Mouse (Mus musculus): ENCODE measurements at regions not wholly inside any gene's neighbourhood (a gene's known extent, or its start where the extent isn't known, plus 50 kb on each side); places are given as distances from the start of the nearest gene placed in this dataset.

DNA sequence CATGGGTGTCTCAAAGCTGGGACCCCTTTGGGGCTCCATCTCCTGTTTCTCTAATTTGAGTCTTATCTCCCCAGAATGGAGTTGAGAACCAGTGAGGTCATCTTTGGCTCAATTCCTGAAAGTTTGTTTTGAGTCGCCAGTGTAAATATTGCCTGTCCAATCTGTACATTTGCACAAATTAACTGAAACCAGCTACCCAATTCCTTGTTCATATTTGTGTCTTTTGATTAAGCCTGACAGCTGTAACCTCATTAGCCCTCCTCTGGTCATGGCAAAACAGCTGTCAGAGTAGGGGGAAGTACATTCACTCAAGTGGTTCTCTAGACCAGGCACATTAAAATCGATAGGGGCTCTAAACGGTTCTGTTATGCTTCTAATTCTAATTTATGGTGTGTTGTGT lies 177.0 kb downstream of the Rps12 start:
- H3K79me2 ChIP-seq (ENCODE audit: control insufficient read depth, insufficient read depth) = no peaks in the 10 kb centered on the region
- peak overlapping the region; percentile 64 for H3K4me2 ChIP-seq (ENCODE audit: low read depth)
- H3K4me3 ChIP-seq = no peak overlapping the region
- H3ac ChIP-seq (ENCODE audit: control insufficient read depth, insufficient read length) = no peak overlapping the region
- H3K36me3 ChIP-seq (ENCODE audit: control insufficient read depth, insufficient read depth) = no peaks in the 10 kb centered on the region
- H3K27me3 ChIP-seq (ENCODE audit: control insufficient read depth, insufficient read depth, insufficient read length) = no peaks in the 10 kb centered on the region
- TF ChIP-seq MYOD1 (IDR thresholded peaks at IDR 0.05; ENCODE audit: control insufficient read depth in 1 of 3, insufficient read length in 2 of 3, low read depth in 2 of 3) (peak; percentile 43 to 90 (median 81)), SRF (IDR thresholded peaks at IDR 0.05; ENCODE audit: control insufficient read depth, insufficient read length, low read depth) (no peak), TCF3 (IDR thresholded peaks at IDR 0.05; ENCODE audit: insufficient read length, low read depth) (no peak), MAX (IDR thresholded peaks at IDR 0.05; ENCODE audit: low read depth) (no peak), POLR2A (IDR thresholded peaks at IDR 0.05; ENCODE audit: insufficient read length, low read depth) (no peak), POLR2AphosphoS2 (IDR thresholded peaks at IDR 0.05; ENCODE audit: insufficient read length, low read depth) (no peak), MYOG (IDR thresholded peaks at IDR 0.05; ENCODE audit: control insufficient read depth in 1 of 3, insufficient read depth in 1 of 3, insufficient read length in 2 of 3, low read depth in 2 of 3) (peak in 1 of 3 experiments; percentile 43), CEBPB (IDR thresholded peaks at IDR 0.05; ENCODE audit: insufficient read depth, poor library complexity, severe bottlenecking) (no peak), TCF12 (IDR thresholded peaks at IDR 0.05; ENCODE audit: insufficient read depth, poor library complexity, severe bottlenecking) (peak; percentile 64), REST (IDR thresholded peaks at IDR 0.05; ENCODE audit: insufficient read depth, insufficient read length) (no peak), E2F4 (IDR thresholded peaks at IDR 0.05; ENCODE audit: insufficient read depth) (no peak), USF1 (IDR thresholded peaks at IDR 0.05; ENCODE audit: low read depth) (no peak)

DNA sequence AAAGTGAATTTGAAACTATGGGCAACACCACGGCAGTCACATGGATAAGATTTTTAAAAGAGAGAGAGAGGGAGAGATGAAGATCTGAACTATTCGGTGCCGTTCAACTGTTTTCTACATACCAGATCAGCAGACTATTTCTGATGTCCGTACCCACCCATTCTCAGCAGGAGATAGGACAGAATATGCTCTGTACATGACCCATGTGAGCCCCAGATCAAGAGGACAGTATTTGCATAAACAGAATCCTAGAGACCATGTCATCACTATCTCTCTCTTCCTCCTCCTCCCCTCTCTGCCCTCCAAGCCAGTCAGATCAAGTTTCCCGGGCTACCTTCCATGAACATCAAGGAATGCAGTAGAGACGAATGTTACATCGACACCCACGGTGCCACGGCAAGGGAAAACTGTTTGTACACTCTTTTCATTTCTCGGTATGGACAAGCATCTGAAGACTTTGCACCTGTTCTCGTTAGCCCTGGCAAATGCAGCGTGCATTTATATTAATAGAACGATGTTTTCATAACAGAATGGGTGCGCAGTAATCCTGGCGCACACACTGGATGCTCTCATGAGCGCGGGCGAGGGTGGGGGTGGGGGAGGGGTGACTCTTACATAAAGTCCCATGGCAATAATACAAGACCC lies 177.7 kb downstream of the Rps12 start:
- Histone ChIP-seq H3K27me3 (ENCODE audit: control insufficient read depth, insufficient read depth, insufficient read length) (no peaks in the 10 kb centered on the region), H3K36me3 (ENCODE audit: control insufficient read depth, insufficient read depth) (no peaks in the 10 kb centered on the region), H3K4me3 (no peak overlapping the region), H3ac (ENCODE audit: control insufficient read depth, insufficient read length) (no peak overlapping the region), H3K79me2 (ENCODE audit: control insufficient read depth, insufficient read depth) (no peaks in the 10 kb centered on the region), H3K4me2 (ENCODE audit: low read depth) (peak overlapping the region; percentile 64)
- peak; percentile 33 to 68 (median 66) for TF ChIP-seq MYOD1 (IDR thresholded peaks at IDR 0.05; ENCODE audit: control insufficient read depth in 1 of 3, insufficient read length in 2 of 3, low read depth in 2 of 3)
- peak in 2 of 3 experiments; percentile 42 to 48 for TF ChIP-seq MYOG (IDR thresholded peaks at IDR 0.05; ENCODE audit: control insufficient read depth in 1 of 3, insufficient read depth in 1 of 3, insufficient read length in 2 of 3, low read depth in 2 of 3)
- no peak for TF ChIP-seq TCF3 (IDR thresholded peaks at IDR 0.05; ENCODE audit: insufficient read length, low read depth)
- peak; percentile 55 for TF ChIP-seq TCF12 (IDR thresholded peaks at IDR 0.05; ENCODE audit: insufficient read depth, poor library complexity, severe bottlenecking)

DNA sequence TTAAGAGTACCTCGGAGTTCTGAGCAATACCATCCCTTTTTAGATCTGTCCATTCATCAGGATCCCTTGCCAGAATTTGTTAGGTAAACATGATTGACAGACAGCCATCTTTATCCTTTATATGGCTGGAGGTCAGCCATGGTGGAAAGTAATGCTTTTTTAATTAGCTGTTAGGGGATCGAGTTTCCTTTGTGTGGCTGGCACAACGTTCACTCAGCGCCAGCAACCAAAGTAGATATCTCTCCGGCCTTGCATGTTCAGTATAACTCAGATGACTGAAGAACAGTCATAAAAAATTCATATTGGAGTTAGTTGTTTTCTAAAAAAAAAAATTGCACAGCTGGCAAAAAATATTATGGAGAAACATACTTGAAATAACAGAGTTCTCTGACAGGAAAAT lies 186.4 kb downstream of the Rps12 start:
- Histone ChIP-seq H3K79me2 (ENCODE audit: control insufficient read depth, insufficient read depth) (no peaks in the 10 kb centered on the region), H3K27me3 (ENCODE audit: control insufficient read depth, insufficient read depth, insufficient read length) (no peaks in the 10 kb centered on the region), H3ac (ENCODE audit: control insufficient read depth, insufficient read length) (no peak overlapping the region), H3K4me3 (no peak overlapping the region), H3K4me2 (ENCODE audit: low read depth) (peak overlapping the region; percentile 7), H3K36me3 (ENCODE audit: control insufficient read depth, insufficient read depth) (no peaks in the 10 kb centered on the region)
- TF ChIP-seq MYOG (IDR thresholded peaks at IDR 0.05; ENCODE audit: control insufficient read depth in 1 of 3, insufficient read depth in 1 of 3, insufficient read length in 2 of 3, low read depth in 2 of 3) = no peak
- no peak for TF ChIP-seq TCF12 (IDR thresholded peaks at IDR 0.05; ENCODE audit: insufficient read depth, poor library complexity, severe bottlenecking)
- no peak for TF ChIP-seq POLR2A (IDR thresholded peaks at IDR 0.05; ENCODE audit: insufficient read length, low read depth)
- TF ChIP-seq REST (IDR thresholded peaks at IDR 0.05; ENCODE audit: insufficient read depth, insufficient read length) = no peak
- TF ChIP-seq MYOD1 (IDR thresholded peaks at IDR 0.05; ENCODE audit: control insufficient read depth in 1 of 3, insufficient read length in 2 of 3, low read depth in 2 of 3) = no peak
- no peak for TF ChIP-seq POLR2AphosphoS2 (IDR thresholded peaks at IDR 0.05; ENCODE audit: insufficient read length, low read depth)
- TF ChIP-seq SRF (IDR thresholded peaks at IDR 0.05; ENCODE audit: control insufficient read depth, insufficient read length, low read depth) = no peak
- no peak for TF ChIP-seq E2F4 (IDR thresholded peaks at IDR 0.05; ENCODE audit: insufficient read depth)
- TF ChIP-seq TCF3 (IDR thresholded peaks at IDR 0.05; ENCODE audit: insufficient read length, low read depth) = no peak
- no peak for TF ChIP-seq MAX (IDR thresholded peaks at IDR 0.05; ENCODE audit: low read depth)
- no peak for TF ChIP-seq CEBPB (IDR thresholded peaks at IDR 0.05; ENCODE audit: insufficient read depth, poor library complexity, severe bottlenecking)
- no peak for TF ChIP-seq USF1 (IDR thresholded peaks at IDR 0.05; ENCODE audit: low read depth)

DNA sequence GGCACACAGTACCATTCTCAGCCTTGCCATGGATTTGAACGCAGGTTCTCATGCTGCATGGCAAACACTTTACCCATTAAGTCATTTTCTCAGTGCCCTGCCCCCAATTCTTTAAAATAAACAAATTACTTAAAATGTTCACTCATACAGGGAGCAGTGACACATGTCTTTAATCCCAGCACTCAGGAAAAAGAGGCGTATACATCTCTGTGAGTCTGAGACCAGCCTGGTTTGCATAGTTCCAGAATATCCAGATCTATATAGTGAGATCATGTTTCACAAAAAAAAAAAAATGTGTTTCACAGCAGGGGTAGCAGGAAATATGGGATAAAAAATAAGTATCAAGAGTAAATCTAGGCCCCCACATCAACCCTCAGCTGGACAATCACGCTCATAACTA lies 191.5 kb downstream of the Rps12 start:
- H3ac ChIP-seq (ENCODE audit: control insufficient read depth, insufficient read length) = no peak overlapping the region
- H3K27me3 ChIP-seq (ENCODE audit: control insufficient read depth, insufficient read depth, insufficient read length) = no peaks in the 10 kb centered on the region
- TF ChIP-seq USF1 (IDR thresholded peaks at IDR 0.05; ENCODE audit: low read depth) = no peak
- TF ChIP-seq MAX (IDR thresholded peaks at IDR 0.05; ENCODE audit: low read depth) = no peak
- TF ChIP-seq TCF12 (IDR thresholded peaks at IDR 0.05; ENCODE audit: insufficient read depth, poor library complexity, severe bottlenecking) = no peak
- TF ChIP-seq E2F4 (IDR thresholded peaks at IDR 0.05; ENCODE audit: insufficient read depth) = no peak
- no peak for TF ChIP-seq REST (IDR thresholded peaks at IDR 0.05; ENCODE audit: insufficient read depth, insufficient read length)
- TF ChIP-seq MYOD1 (IDR thresholded peaks at IDR 0.05; ENCODE audit: control insufficient read depth in 1 of 3, insufficient read length in 2 of 3, low read depth in 2 of 3) = no peak
- no peak for TF ChIP-seq POLR2AphosphoS2 (IDR thresholded peaks at IDR 0.05; ENCODE audit: insufficient read length, low read depth)
- no peak for TF ChIP-seq CEBPB (IDR thresholded peaks at IDR 0.05; ENCODE audit: insufficient read depth, poor library complexity, severe bottlenecking)
- TF ChIP-seq TCF3 (IDR thresholded peaks at IDR 0.05; ENCODE audit: insufficient read length, low read depth) = no peak
- TF ChIP-seq SRF (IDR thresholded peaks at IDR 0.05; ENCODE audit: control insufficient read depth, insufficient read length, low read depth) = no peak
- TF ChIP-seq MYOG (IDR thresholded peaks at IDR 0.05; ENCODE audit: control insufficient read depth in 1 of 3, insufficient read depth in 1 of 3, insufficient read length in 2 of 3, low read depth in 2 of 3) = no peak
- TF ChIP-seq POLR2A (IDR thresholded peaks at IDR 0.05; ENCODE audit: insufficient read length, low read depth) = no peak
- no peaks in the 10 kb centered on the region for H3K36me3 ChIP-seq (ENCODE audit: control insufficient read depth, insufficient read depth)
- no peak overlapping the region for H3K4me2 ChIP-seq (ENCODE audit: low read depth)
- no peak overlapping the region for H3K4me3 ChIP-seq
- H3K79me2 ChIP-seq (ENCODE audit: control insufficient read depth, insufficient read depth) = no peaks in the 10 kb centered on the region

Measured in myocyte (in vitro differentiated cells).